Mouse (Mus musculus) gastrocnemius, postnatal 4 days (tissue): ENCODE data around the gene Gm37240. TPM values are rescaled to one million over a fixed set of nuclear protein-coding genes. Genes with fewer than 3 reads are reported as not detected.

Source experiments
- DNase-seq, 2 experiments: peaks; one replicate each; pipeline ENCODE4 v3.0.0; 2021 to 2022; ENCODE audit warnings: low spot score in 2 of 2, mixed read lengths in 2 of 2
- total RNA-seq, 2 experiments: library from RNA; stranded (reverse); gene quantifications; 2 replicates each; pipeline ENCODE4 v1.2.3; 2021

Gm37240 gene
- total RNA-seq, 2 experiments from 2014 or later: 26.2 to 28.4 TPM

- DNase-seq: peak in 1 of 2 experiments; percentile 18
Observed at GRCm38 (mm10) chr3:85829047-85829446, 58.3 kb downstream of the Gm37240 start.

GRCm38 (mm10) chr3:85827815-85828214 is 59.5 kb downstream of the Gm37240 start:
- DNase-seq: no peak

- DNase-seq: no peak
Observed at GRCm38 (mm10) chr3:85827283-85827682, 60.0 kb downstream of the Gm37240 start.

- no peak for DNase-seq
Observed at GRCm38 (mm10) chr3:85820839-85821548, 66.3 kb downstream of the Gm37240 start.

GRCm38 (mm10) chr3:85819319-85819718 is 68.0 kb downstream of the Gm37240 start:
- DNase-seq: no peak

GRCm38 (mm10) chr3:85817191-85817590 is 70.1 kb downstream of the Gm37240 start, which contains the start of gene Fam160a1:
Gene Fam160a1, minus strand, starts transcription at chr3:85817291.
- DNase-seq: no peak

- DNase-seq: no peak
Observed at GRCm38 (mm10) chr3:85814241-85814640, 73.1 kb downstream of the Gm37240 start.

- no peak for DNase-seq
Observed at GRCm38 (mm10) chr3:85813101-85814014, 74.0 kb downstream of the Gm37240 start.

GRCm38 (mm10) chr3:85812010-85812409 is 75.3 kb downstream of the Gm37240 start:
- no peak for DNase-seq

GRCm38 (mm10) chr3:85793166-85793565 is 94.2 kb downstream of the Gm37240 start:
- no peak for DNase-seq

GRCm38 (mm10) chr3:85789748-85790147 is 97.6 kb downstream of the Gm37240 start:
- DNase-seq: no peak

- no peak for DNase-seq
Observed at GRCm38 (mm10) chr3:85786501-85786900, 100.8 kb downstream of the Gm37240 start.

GRCm38 (mm10) chr3:85780906-85781305 is 106.4 kb downstream of the Gm37240 start:
- DNase-seq: no peak

- no peak for DNase-seq
Observed at GRCm38 (mm10) chr3:85780332-85780731, 107.0 kb downstream of the Gm37240 start.

GRCm38 (mm10) chr3:85777841-85778240 is 109.5 kb downstream of the Gm37240 start:
- no peak for DNase-seq

GRCm38 (mm10) chr3:85777356-85777755 is 110.0 kb downstream of the Gm37240 start:
- no peak for DNase-seq

- no peak for DNase-seq
Observed at GRCm38 (mm10) chr3:85776707-85777106, 110.6 kb downstream of the Gm37240 start.

GRCm38 (mm10) chr3:85776126-85776525 is 111.2 kb downstream of the Gm37240 start:
- no peak for DNase-seq

- no peak for DNase-seq
Observed at GRCm38 (mm10) chr3:85773886-85774285, 113.4 kb downstream of the Gm37240 start.

GRCm38 (mm10) chr3:85773425-85773824 is 113.9 kb downstream of the Gm37240 start:
- no peak for DNase-seq

- DNase-seq: no peak
Observed at GRCm38 (mm10) chr3:85764937-85765337, 122.4 kb downstream of the Gm37240 start.
